Mouse (Mus musculus) left cerebral cortex, adult 8-10 months (tissue): ENCODE results near the gene Zfp704. TPM values are rescaled to one million over a fixed set of nuclear protein-coding genes. Genes with fewer than 3 reads are reported as not detected.
A peak's percentile ranks its signal among the peaks of the same experiment; 100 is the strongest.

Experiments used
- DNase-seq, 2 experiments: peaks; one replicate each; pipeline ENCODE4 v3.0.0; 2022; ENCODE audit warnings: low spot score in 2 of 2
- total RNA-seq, 4 experiments: library from RNA; stranded (reverse); gene quantifications; 2 replicates each; pipeline ENCODE4 v1.2.4; 2022

The Zfp704 gene
- total RNA-seq, 4 experiments from 2014 or later: 26.7 to 38.5 (median 30.3) TPM

DNA sequence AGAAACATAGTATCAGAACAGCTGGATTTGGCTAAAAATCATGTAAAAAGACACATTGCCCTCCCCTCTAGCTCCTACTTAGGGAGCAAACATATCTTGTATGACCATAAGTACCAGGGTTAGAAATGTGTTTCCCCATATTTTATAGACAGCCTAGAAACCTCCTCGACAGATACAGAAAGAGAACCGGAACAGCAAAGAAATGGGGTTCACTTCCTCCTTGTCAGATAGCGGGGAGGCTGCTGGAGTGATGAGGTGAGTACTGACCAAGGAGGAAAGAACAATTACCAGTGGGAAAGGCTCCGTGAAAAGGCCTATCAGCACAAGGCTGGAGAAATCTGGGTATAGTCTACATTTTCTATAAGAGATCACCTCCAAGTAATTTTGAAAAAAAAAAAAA, 182.1 kb downstream of the Zfp704 start:
- DNase-seq: no peak

DNA sequence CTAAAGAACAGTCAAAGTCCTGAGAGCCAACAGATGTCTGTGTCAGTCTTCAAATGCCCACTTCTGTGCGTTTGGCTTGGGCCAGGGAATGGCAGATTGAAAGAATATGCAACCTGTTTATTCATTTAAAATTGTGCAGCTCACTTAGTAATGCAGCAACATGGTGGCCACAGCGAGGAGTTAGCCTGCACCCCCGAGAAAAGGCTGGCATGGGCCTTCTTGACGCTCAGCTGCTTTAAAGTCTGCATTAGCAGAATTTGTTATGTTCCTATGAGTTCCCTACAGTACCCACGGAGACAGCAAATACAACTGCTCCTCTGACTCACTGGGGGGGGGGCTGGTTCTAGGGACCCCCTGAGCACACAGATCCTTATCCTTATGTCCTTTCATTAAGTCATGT, 184.2 kb downstream of the Zfp704 start:
- DNase-seq: no peak

DNA sequence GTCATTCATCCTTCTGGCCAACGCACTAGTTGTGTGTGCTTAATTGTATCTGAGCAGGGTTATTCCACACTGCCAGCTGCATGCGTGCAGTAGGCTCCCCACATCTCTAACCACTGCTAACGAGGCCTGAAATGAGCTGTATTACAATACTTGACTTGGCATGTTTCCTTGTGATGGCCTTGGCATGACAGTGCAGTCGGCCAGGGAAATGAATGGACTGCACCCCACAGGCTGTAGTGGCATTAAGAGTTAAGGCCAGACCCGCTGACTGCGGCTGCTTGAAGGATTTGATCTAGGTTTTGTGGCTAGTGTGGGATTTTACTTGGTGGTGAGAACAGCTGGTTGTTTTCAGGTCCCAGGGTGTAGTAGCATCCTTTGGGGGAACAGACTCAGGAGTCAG, 185.2 kb downstream of the Zfp704 start:
- DNase-seq: no peak

DNA sequence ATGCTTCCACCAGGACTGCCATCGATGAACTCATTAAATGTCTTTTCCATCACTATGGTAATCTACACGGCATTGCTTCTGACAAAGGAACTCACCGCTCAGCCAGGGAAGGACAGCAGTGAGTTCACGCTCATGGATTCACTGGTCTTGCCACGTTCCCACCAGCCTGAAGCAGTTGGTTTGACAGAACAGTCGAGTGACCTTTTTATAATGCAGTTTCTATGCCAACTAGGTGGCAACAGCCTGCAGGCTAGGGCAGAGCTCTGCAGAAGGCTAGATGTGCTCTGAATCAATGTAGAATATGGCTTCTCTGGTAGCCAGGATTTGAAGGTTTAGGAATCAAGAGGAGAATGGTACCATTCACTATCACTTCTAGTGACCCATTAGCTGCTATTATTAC, 186.2 kb downstream of the Zfp704 start:
- DNase-seq: no peak

DNA sequence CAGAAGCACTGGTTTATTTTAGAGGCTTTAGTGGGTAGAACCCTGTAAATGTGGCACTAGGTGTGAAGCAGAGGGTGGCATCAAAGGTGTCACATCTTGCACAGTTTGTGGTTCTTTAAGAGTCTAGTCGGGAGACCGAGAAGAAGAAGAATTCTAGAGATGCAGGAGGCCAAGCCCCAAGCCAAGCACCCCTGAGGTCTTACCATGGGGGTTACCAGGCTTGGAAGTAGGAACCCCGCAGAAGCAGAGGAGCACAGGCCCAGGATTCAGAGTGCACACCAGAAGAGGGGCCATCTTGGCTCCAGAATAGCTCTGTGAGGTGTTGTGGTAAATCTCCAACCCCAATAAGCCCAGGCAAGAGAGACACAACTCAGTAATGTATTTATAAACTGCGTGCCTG, 201.0 kb downstream of the Zfp704 start:
- DNase-seq: no peak

DNA sequence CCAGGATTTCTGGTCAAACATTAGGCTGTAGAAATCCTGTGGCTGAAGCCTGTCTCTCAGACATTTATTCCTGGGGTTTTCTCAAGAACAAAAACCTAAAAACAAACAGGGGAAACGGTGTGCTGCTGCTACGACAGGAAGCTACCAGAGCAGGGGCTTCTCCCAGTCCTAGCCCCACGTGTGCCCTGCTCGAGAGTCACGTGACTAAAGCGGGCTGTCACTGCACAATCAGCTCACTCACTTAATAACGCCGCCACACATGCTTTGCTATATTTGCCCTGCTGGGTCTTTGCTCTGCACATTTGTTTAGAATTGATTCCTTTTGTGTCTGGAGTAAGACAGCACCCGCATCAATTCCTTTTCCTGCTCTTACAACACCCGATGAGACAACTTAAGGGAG, 202.1 kb downstream of the Zfp704 start:
- no peak for DNase-seq

DNA sequence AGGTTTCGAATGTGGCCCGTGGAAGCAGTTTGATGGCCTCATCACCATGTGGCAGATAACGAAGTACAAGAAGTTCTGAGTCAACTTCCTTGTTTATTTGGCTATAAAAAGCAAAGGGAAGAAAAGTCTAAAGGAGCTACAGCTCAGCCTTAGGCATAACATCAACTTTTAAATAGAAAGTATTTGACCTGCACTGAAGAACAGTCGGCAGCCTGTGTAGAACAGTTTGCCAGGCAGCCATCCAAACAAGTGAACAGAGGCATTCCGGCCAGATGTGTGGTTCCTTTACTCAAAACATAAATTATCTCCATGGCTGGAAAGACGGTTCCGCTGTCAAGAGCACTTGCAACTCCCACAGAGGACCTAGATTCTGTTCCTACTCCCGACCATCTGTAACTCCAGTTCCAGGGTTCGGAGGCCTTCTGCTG, 202.8 kb downstream of the Zfp704 start:
- DNase-seq: no peak

DNA sequence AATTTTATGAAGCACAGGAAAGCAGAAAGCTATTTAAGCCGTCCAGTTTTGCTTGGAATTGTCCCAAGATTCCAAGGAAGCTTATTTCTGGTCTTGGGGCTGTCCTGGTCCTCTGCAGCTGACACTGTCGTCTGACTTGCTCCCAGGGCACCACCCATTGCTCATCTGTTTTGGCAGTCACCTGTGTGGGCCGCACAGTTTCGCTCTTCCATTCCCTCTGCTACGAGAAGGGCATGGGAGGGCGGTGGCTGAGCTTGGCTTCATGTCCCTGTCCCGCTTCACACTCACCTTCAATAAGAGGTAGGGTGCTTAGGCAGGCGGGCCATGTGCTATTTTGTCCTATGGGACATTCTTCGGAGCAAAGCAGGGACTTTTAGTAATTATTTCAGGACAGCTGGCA, 204.5 kb downstream of the Zfp704 start:
- no peak for DNase-seq

DNA sequence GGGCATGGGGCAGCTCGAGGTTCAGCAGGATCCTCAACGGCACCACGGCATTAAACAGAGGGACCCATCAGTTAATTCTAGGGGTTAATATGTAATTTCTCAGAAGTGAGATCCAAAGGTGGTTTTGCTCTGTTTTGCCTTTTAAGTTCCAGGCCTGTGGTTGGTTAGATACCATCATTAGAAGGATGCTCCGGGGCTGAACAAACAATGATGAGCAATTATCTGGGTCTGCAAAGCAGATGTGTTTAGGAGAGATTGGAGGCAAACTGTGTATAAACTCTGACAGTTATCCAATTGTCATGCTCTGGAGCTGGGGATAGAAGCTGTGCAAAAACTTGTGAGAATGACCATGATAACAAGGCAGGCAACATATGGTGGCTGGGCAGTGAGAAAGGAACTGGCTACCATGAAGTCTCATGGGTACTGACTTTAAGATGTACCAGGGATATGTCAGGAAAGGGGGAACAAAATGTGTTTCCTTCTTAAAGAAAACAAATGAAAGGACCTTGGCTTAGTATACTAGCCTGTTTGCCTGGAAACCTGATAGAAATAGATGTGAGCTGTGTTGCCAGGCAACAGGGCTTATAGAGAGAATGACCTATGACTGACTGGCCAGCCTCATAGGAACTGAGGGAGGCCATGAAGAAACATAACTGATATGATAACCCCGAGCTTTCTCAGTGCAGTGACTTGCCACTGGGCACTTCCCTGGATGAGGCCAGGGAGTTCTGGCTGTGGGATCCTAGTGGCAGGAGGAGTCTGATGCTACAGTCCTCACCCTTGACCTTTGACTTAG, 206.4 kb downstream of the Zfp704 start:
- no peak for DNase-seq

DNA sequence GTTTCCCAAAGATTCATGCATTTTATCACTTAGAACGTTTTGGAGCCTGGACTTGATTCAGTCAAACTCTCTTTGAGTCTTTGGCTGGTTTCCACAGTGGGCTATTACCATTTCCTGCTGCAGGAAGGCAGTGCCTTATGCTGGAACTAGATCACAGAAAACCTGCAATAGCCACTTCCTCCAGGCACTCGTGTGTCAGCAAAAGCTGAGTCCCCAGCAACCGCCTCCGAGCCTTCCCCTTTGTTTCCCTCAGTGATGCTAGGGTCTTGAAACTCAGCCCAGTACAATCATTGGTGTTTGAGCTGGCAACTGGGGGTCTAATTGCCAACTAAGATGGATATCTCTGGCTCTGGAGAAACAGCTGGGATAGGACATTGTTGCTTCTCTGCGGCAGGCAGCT, 207.0 kb downstream of the Zfp704 start:
- DNase-seq: no peak

DNA sequence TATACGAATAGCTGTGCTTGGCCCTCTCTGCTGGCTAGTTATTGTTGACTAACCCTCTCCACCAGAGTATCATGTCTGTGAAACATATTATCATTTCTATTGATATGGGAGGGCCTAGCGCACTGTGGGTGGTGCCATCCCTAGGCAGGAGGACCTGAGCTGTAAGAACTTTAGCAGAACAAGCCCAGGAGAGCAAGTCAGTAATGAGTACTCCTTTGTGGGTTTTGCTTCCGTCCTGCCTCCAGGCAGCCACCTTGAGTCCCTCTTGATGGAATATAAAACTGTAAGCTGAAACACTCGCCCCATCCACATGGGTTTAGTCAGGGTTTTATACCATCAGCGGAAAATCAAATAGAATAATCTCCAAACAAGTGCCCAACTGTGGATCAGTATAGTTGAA, 207.5 kb downstream of the Zfp704 start:
- DNase-seq: no peak

DNA sequence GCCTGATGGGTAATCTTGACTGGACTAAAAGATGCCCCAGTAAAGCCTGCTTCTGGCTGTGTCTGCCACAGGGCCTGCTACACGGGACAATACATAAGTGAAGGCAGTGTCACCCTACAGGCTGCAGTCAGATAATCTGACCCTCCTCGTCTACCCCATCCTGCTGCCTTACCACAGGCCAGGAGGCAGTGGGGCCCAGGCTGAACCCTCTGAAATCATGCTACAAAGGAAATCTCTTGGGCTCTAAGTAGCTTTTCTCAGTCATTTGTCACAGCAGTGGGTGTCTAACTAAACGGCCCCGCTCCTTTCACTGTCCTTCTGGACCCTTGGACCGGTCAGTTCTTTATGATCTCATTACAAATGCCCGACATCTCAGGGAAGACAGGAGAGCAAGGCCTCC, 208.2 kb downstream of the Zfp704 start:
- DNase-seq: no peak

DNA sequence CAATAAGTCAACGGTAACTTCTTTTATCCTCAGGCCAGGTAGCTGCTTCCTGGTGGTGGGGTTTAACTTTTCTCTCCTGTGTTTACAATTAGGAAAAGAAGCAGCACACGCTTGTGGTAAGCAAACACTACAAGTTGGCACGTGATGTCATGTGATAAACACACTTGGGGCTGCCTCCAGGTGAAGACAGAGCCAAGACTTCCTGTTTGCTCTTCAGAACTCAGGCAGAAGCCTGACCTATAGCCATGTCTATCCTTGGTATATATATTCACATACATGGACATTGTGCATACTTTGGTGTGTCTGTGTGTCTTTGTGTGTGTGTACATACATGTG, 209.0 kb downstream of the Zfp704 start:
- no peak for DNase-seq

DNA sequence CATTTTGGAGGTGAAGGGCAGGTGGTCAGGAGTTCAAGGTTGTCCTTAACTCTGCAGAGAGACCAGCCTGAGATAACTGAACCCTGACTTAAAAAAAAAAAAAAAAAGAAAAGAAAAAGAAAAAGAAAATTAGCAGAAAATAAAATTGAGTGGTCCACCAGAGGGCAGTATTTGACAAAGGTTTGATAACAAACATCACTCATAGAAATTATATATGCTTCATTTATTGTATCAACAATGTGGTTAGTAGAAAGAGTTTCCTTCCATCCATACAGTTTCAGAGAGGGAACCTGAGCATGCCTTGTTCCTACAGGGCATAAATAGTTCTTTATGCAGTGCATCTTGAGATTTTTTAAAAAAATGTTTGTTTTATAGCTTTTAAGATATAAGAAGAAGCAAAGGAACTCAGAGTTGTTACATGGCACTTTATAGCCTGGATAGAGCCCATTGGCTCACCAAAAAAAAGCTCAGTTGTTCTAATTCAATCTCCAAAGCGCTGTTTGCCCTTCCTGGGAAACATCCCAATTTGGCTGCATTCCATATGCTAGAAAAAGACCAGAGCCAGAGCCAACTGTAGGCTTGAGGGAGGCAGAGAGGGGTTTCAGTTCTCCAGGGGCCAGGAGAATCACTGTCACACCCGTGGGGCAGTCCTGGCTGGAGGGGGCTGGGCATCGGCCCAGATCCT, 209.5 kb downstream of the Zfp704 start:
- DNase-seq: peak in 1 of 2 experiments; percentile 26

DNA sequence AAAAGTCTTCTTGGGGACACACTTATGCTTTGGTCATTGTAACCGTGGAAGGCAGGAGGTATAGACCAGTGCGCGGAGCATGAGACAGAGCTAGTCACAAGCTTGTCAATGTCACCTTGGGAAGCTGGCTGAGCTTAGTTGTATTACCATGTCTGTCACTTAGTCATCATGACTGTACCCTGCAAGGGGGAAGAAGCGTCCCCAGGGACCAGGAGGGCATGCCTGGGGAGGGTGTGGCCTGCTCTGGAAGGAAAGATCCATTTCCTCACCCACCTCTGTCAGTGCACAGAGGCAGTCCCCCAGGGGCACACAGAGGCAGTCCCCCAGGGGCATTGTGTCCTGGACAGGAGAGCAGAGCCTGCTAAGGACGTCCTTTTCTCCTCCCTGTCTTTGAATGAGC, 211.6 kb downstream of the Zfp704 start:
- DNase-seq: no peak
